Mouse (Mus musculus): ENCODE results near the gene Cdc42bpg.

- TF ChIP-seq POLR2A (IDR thresholded peaks at IDR 0.05; ENCODE audit: insufficient read depth, low read depth, low read length) (no peak), CTCF (IDR thresholded peaks at IDR 0.05; ENCODE audit: insufficient read depth, low read depth, low read length) (no peak)
Observed at GRCm38 (mm10) chr19:6260428-6260827, 45.8 kb upstream of the Cdc42bpg start.
